Mouse (Mus musculus) MEL (cell line): ENCODE measurements around the gene Eva1b. TPM values are rescaled to one million over a fixed set of nuclear protein-coding genes. Genes with fewer than 3 reads are reported as not detected.

Experiments
- DNase-seq: peaks from one replicate; pipeline ENCODE4 v3.0.0; 2011; ENCODE audit warnings: low read depth, low spot score
- H3K27ac ChIP-seq: 2 replicates; pipeline ENCODE4 v1.5.1; 2012; ENCODE audit warnings: low read depth, mild to moderate bottlenecking, control low read depth, low read length, moderate library complexity; ENCODE audit not compliant: control insufficient read depth
- H3K27me3 ChIP-seq, 2 experiments: fragments of 150-350 bp in 1 of 2; sonication (generic) in 1 of 2; 2 replicates each; pipeline ENCODE4 v1.6.1; 2012; ENCODE audit warnings: low read length in 2 of 2, mild to moderate bottlenecking in 2 of 2, improper control_type of control experiment in 1 of 2, moderate library complexity in 1 of 2; ENCODE audit not compliant: insufficient read depth in 2 of 2, control insufficient read depth in 1 of 2
- H3K36me3 ChIP-seq, 2 experiments: 2 replicates each; pipeline ENCODE4 v1.6.1; 2012 to 2014; ENCODE audit warnings: low read length in 2 of 2, improper control_type of control experiment in 1 of 2, inconsistent platforms in 1 of 2, mild to moderate bottlenecking in 1 of 2; ENCODE audit not compliant: insufficient read depth in 2 of 2, control insufficient read depth in 1 of 2
- H3K4me1 ChIP-seq, 2 experiments: fragments of 150-350 bp in 1 of 2; sonication (generic) in 1 of 2; 2 replicates each; pipeline ENCODE4 v1.6.1; 2012; ENCODE audit warnings: low read length in 2 of 2, improper control_type of control experiment in 1 of 2, mild to moderate bottlenecking in 1 of 2; ENCODE audit not compliant: insufficient read depth in 2 of 2, control insufficient read depth in 1 of 2
- H3K4me3 ChIP-seq, 2 experiments: fragments of 150-350 bp in 1 of 2; sonication (generic) in 1 of 2; 2 replicates each; pipeline ENCODE4 v1.5.1; 2012; ENCODE audit warnings: low read depth in 2 of 2, low read length in 2 of 2, mild to moderate bottlenecking in 2 of 2, moderate library complexity in 2 of 2, control low read depth in 1 of 2, improper control_type of control experiment in 1 of 2; ENCODE audit not compliant: control insufficient read depth in 1 of 2, insufficient read depth in 1 of 2
- H3K79me2 ChIP-seq: 2 replicates; pipeline ENCODE4 v1.6.1; 2012; ENCODE audit warnings: mild to moderate bottlenecking, low read length, moderate library complexity; ENCODE audit not compliant: control insufficient read depth, poor library complexity, insufficient read depth
- H3K9ac ChIP-seq: 2 replicates; pipeline ENCODE4 v1.6.1; 2012; ENCODE audit warnings: low read depth, mild to moderate bottlenecking, control low read depth, low read length, moderate library complexity; ENCODE audit not compliant: control insufficient read depth, poor library complexity, severe bottlenecking
- H3K9me3 ChIP-seq: fragments of 150-350 bp; sonication (generic); replicated peaks from 2 replicates; pipeline ENCODE4 v1.6.1; 2012; ENCODE audit warnings: mild to moderate bottlenecking, low read length, improper control_type of control experiment, moderate library complexity; ENCODE audit not compliant: insufficient read depth
- BHLHE40 ChIP-seq: IDR thresholded peaks from 2 replicates; pipeline ENCODE4 v1.6.1; 2012; ENCODE audit warnings: low read depth, mild to moderate bottlenecking, inconsistent platforms, low read length, improper control_type of control experiment, borderline replicate concordance
- CHD2 ChIP-seq: IDR thresholded peaks from 2 replicates; pipeline ENCODE4 v1.6.1; 2011; ENCODE audit warnings: low read length, improper control_type of control experiment
- CTCF ChIP-seq, 3 experiments: IDR thresholded peaks in 2 of 3; conservative IDR thresholded peaks in 1 of 3; 2 replicates each; pipeline ENCODE4 v1.5.1; 2011 to 2012; ENCODE audit warnings: low read length in 3 of 3, low read depth in 2 of 3, mild to moderate bottlenecking in 2 of 3, improper control_type of control experiment in 1 of 3, inconsistent platforms in 1 of 3, mixed read lengths in 1 of 3, moderate library complexity in 1 of 3; ENCODE audit not compliant: control insufficient read depth in 1 of 3, insufficient read depth in 1 of 3, poor library complexity in 1 of 3, severe bottlenecking in 1 of 3
- E2F4 ChIP-seq: IDR thresholded peaks from 2 replicates; pipeline ENCODE4 v1.6.1; 2011; ENCODE audit warnings: low read depth, low read length, improper control_type of control experiment, borderline replicate concordance
- ELF1 ChIP-seq: IDR thresholded peaks from 2 replicates; pipeline ENCODE4 v1.6.1; 2014; ENCODE audit warnings: low read depth, mild to moderate bottlenecking, inconsistent platforms, low read length, improper control_type of control experiment, moderate library complexity
- ETS1 ChIP-seq: IDR thresholded peaks from 2 replicates; pipeline ENCODE4 v1.6.1; 2012; ENCODE audit warnings: low read depth, mild to moderate bottlenecking, inconsistent platforms, low read length, improper control_type of control experiment, moderate library complexity
- GATA1 ChIP-seq: IDR thresholded peaks from 2 replicates; pipeline ENCODE4 v1.6.1; 2011; ENCODE audit warnings: low read depth, low read length, improper control_type of control experiment
- JUND ChIP-seq: IDR thresholded peaks from 2 replicates; pipeline ENCODE4 v1.6.1; 2011; ENCODE audit warnings: low read depth, mild to moderate bottlenecking, improper control_type of control experiment, low read length
- KAT2A ChIP-seq: conservative IDR thresholded peaks from 2 replicates; pipeline ENCODE4 v1.6.1; 2012; ENCODE audit warnings: low read depth, low read length, improper control_type of control experiment, inconsistent platforms
- MAFK ChIP-seq: IDR thresholded peaks from 2 replicates; pipeline ENCODE4 v1.6.1; 2011; ENCODE audit warnings: low read depth, mild to moderate bottlenecking, low read length, improper control_type of control experiment, borderline replicate concordance
- MAZ ChIP-seq: IDR thresholded peaks from 2 replicates; pipeline ENCODE4 v1.6.1; 2012; ENCODE audit warnings: low read depth, mild to moderate bottlenecking, inconsistent platforms, low read length, improper control_type of control experiment
- MEF2A ChIP-seq: IDR thresholded peaks from 2 replicates; pipeline ENCODE4 v1.6.1; 2014; ENCODE audit warnings: low read depth, mild to moderate bottlenecking, inconsistent platforms, low read length, improper control_type of control experiment; ENCODE audit not compliant: poor library complexity, insufficient replicate concordance, severe bottlenecking; ENCODE audit errors: extremely low read depth
- MXI1 ChIP-seq: IDR thresholded peaks from 2 replicates; pipeline ENCODE4 v1.6.1; 2011; ENCODE audit warnings: mild to moderate bottlenecking, low read depth, low read length, improper control_type of control experiment
- MYB ChIP-seq: IDR thresholded peaks from 2 replicates; pipeline ENCODE4 v1.6.1; 2011; ENCODE audit warnings: mild to moderate bottlenecking, low read depth, low read length, improper control_type of control experiment
- NELFE ChIP-seq: IDR thresholded peaks from 2 replicates; pipeline ENCODE4 v1.6.1; 2011; ENCODE audit warnings: low read depth, low read length, improper control_type of control experiment
- NRF1 ChIP-seq: IDR thresholded peaks from 2 replicates; pipeline ENCODE4 v1.6.1; 2014; ENCODE audit warnings: low read depth, mild to moderate bottlenecking, inconsistent platforms, low read length, improper control_type of control experiment, moderate library complexity; ENCODE audit not compliant: poor library complexity, insufficient read depth, severe bottlenecking
- POLR2A ChIP-seq, 2 experiments: IDR thresholded peaks; 2 replicates each; pipeline ENCODE4 v1.6.1; 2011 to 2012; ENCODE audit warnings: low read length in 2 of 2, mild to moderate bottlenecking in 2 of 2, control low read depth in 1 of 2, improper control_type of control experiment in 1 of 2, low read depth in 1 of 2, moderate library complexity in 1 of 2; ENCODE audit not compliant: control insufficient read depth in 1 of 2, insufficient read depth in 1 of 2, poor library complexity in 1 of 2
- POLR2AphosphoS2 ChIP-seq: IDR thresholded peaks from 2 replicates; pipeline ENCODE4 v1.6.1; 2011; ENCODE audit warnings: low read length, improper control_type of control experiment
- POLR2AphosphoS5 ChIP-seq: IDR thresholded peaks from 2 replicates; pipeline ENCODE4 v1.6.1; 2012; ENCODE audit warnings: low read depth, borderline replicate concordance, mild to moderate bottlenecking, inconsistent platforms, low read length, moderate library complexity, mixed read lengths
- RCOR1 ChIP-seq: IDR thresholded peaks from 2 replicates; pipeline ENCODE4 v1.6.1; 2012; ENCODE audit warnings: low read depth, mild to moderate bottlenecking, inconsistent platforms, low read length, improper control_type of control experiment
- TAL1 ChIP-seq: IDR thresholded peaks from 2 replicates; pipeline ENCODE4 v1.6.1; 2012; ENCODE audit warnings: mild to moderate bottlenecking, inconsistent platforms, low read length, moderate library complexity, mixed read lengths
- TBP ChIP-seq: IDR thresholded peaks from 2 replicates; pipeline ENCODE4 v1.8.0; 2011; ENCODE audit warnings: low read depth, low read length, improper control_type of control experiment
- UBTF ChIP-seq: IDR thresholded peaks from 2 replicates; pipeline ENCODE4 v1.6.1; 2012; ENCODE audit warnings: low read depth, mild to moderate bottlenecking, inconsistent platforms, low read length, improper control_type of control experiment, moderate library complexity, borderline replicate concordance; ENCODE audit not compliant: insufficient read depth
- USF1 ChIP-seq: IDR thresholded peaks from 2 replicates; pipeline ENCODE4 v1.6.1; 2014; ENCODE audit warnings: low read depth, mild to moderate bottlenecking, inconsistent platforms, low read length, improper control_type of control experiment, moderate library complexity
- USF2 ChIP-seq, 2 experiments: IDR thresholded peaks; 2 replicates each; pipeline ENCODE4 v1.6.1; 2011 to 2012; ENCODE audit warnings: improper control_type of control experiment in 2 of 2, low read length in 2 of 2, borderline replicate concordance in 1 of 2, inconsistent platforms in 1 of 2, low read depth in 1 of 2, mild to moderate bottlenecking in 1 of 2; ENCODE audit not compliant: insufficient read depth in 1 of 2
- ZC3H11A ChIP-seq: IDR thresholded peaks from 2 replicates; pipeline ENCODE4 v1.6.1; 2012; ENCODE audit warnings: low read depth, mild to moderate bottlenecking, inconsistent platforms, low read length, improper control_type of control experiment
- ZKSCAN1 ChIP-seq: IDR thresholded peaks from 2 replicates; pipeline ENCODE4 v1.6.1; 2012; ENCODE audit warnings: low read depth, mild to moderate bottlenecking, inconsistent platforms, low read length, improper control_type of control experiment, moderate library complexity
- ZMIZ1 ChIP-seq: IDR thresholded peaks from 2 replicates; pipeline ENCODE4 v1.6.1; 2012; ENCODE audit warnings: low read depth, mild to moderate bottlenecking, inconsistent platforms, low read length, improper control_type of control experiment, moderate library complexity
- ZNF384 ChIP-seq: IDR thresholded peaks from 2 replicates; pipeline ENCODE4 v1.6.1; 2012; ENCODE audit warnings: low read depth, mild to moderate bottlenecking, inconsistent platforms, low read length, improper control_type of control experiment
- polyA plus RNA-seq, 2 experiments: library from polyadenylated mRNA; stranded (reverse) in 1 of 2; unstranded in 1 of 2; fragments of >175 nt in 1 of 2; fragments of >200 nt in 1 of 2; gene quantifications; 2 replicates each; pipeline versions ENCODE4 v1.2.1 to v1.2.4; 2012; ENCODE audit warnings: low replicate concordance in 2 of 2, low read depth in 1 of 2; ENCODE audit not compliant: insufficient read length in 2 of 2, insufficient read depth in 1 of 2, missing spikeins in 1 of 2
- total RNA-seq: library from RNA; depleted of rRNA; stranded (reverse); fragments of 300-350 nt; gene quantifications from 2 replicates; pipeline ENCODE4 v1.2.3, GENCODE M21; 2012

Eva1b gene
- total and polyA plus RNA-seq, 3 experiments = 9.6 to 12.2 TPM; not detected in 1

GRCm38 (mm10) chr4:126150949-126151320, 3.4 kb downstream of the Eva1b start:
- peaks cover 0 to 7% of the 10 kb centered on the region in 2 experiments; a peak in 2 of 4 replicates for H3K4me1 ChIP-seq
- no peaks in the 10 kb centered on the region for H3K27me3 ChIP-seq
- no peaks in the 10 kb centered on the region for H3K36me3 ChIP-seq
- H3K9ac ChIP-seq = no peak overlapping the region
- no peak overlapping the region for H3K27ac ChIP-seq
- H3K4me3 ChIP-seq = no peak overlapping the region
- TF ChIP-seq NRF1 = no peak
- no peak for TF ChIP-seq CHD2
- TF ChIP-seq ZC3H11A = no peak
- TF ChIP-seq MEF2A = no peak
- no peak for TF ChIP-seq USF2 (IDR thresholded peaks at IDR 0.05; ENCODE audit: borderline replicate concordance in 1 of 2, insufficient read depth in 1 of 2, low read depth in 1 of 2, low read length in 2 of 2)
- no peak for TF ChIP-seq E2F4
- no peak for TF ChIP-seq TBP
- TF ChIP-seq CTCF (IDR thresholded peaks at IDR 0.05 in 2 of 3, conservative IDR thresholded peaks at IDR 0.05 in 1 of 3; ENCODE audit: control insufficient read depth in 1 of 3, insufficient read depth in 1 of 3, low read depth in 2 of 3, low read length in 3 of 3, poor library complexity in 1 of 3, severe bottlenecking in 1 of 3) = no peak
- no peak for TF ChIP-seq TAL1
- no peak for TF ChIP-seq POLR2AphosphoS2
- no peak for TF ChIP-seq MAFK
- TF ChIP-seq ZMIZ1 = no peak
- TF ChIP-seq MYB = no peak
- TF ChIP-seq NELFE = no peak
- TF ChIP-seq BHLHE40 = no peak
- no peak for TF ChIP-seq ZKSCAN1
- TF ChIP-seq GATA1 = no peak
- no peak for TF ChIP-seq MAZ
- no peak for TF ChIP-seq MXI1
- H3K79me2 ChIP-seq = no peaks in the 10 kb centered on the region
- no peak for DNase-seq
- no peaks in the 10 kb centered on the region for H3K9me3 ChIP-seq

- H3K4me1 ChIP-seq = peaks cover 0 to 7% of the 10 kb centered on the region in 2 experiments; a peak in 2 of 4 replicates
- H3K9me3 ChIP-seq = no peaks in the 10 kb centered on the region
- no peak for DNase-seq
- no peaks in the 10 kb centered on the region for H3K27me3 ChIP-seq
- TF ChIP-seq JUND = no peak
- no peak for TF ChIP-seq RCOR1
- no peak for TF ChIP-seq ZNF384
- no peak for TF ChIP-seq MXI1
- TF ChIP-seq UBTF = no peak
- no peak for TF ChIP-seq ZC3H11A
- no peak for TF ChIP-seq TBP
- no peak for TF ChIP-seq KAT2A
- no peak for TF ChIP-seq ETS1
- TF ChIP-seq BHLHE40 = no peak
- no peak for TF ChIP-seq USF1
- no peak for TF ChIP-seq POLR2AphosphoS5
- no peak for TF ChIP-seq POLR2A (IDR thresholded peaks at IDR 0.05; ENCODE audit: control insufficient read depth in 1 of 2, insufficient read depth in 1 of 2, low read depth in 1 of 2, low read length in 2 of 2, poor library complexity in 1 of 2)
- no peak for TF ChIP-seq NRF1
- TF ChIP-seq TAL1 = no peak
- no peak for TF ChIP-seq ZMIZ1
- no peak for TF ChIP-seq USF2 (IDR thresholded peaks at IDR 0.05; ENCODE audit: borderline replicate concordance in 1 of 2, insufficient read depth in 1 of 2, low read depth in 1 of 2, low read length in 2 of 2)
- TF ChIP-seq ELF1 = no peak
- TF ChIP-seq MAFK = no peak
- TF ChIP-seq, all 39 proteins: peak for 0
- H3K27ac ChIP-seq = no peak overlapping the region
- no peaks in the 10 kb centered on the region for H3K36me3 ChIP-seq
- H3K4me3 ChIP-seq = no peak overlapping the region
- H3K79me2 ChIP-seq = no peaks in the 10 kb centered on the region
- no peak overlapping the region for H3K9ac ChIP-seq
Measured at GRCm38 (mm10) chr4:126151701-126152440, 4.3 kb downstream of the Eva1b start.
